Mouse (Mus musculus) lung, postnatal 0 days (tissue): ENCODE measurements around the gene Matk.
A peak's percentile ranks its signal among the peaks of the same experiment; 100 is the strongest.

Experiments
- CTCF ChIP-seq: IDR thresholded peaks from 2 replicates; pipeline ENCODE4 v1.5.1; 2016; ENCODE audit warnings: antibody characterized with exemption, mild to moderate bottlenecking
- EP300 ChIP-seq: IDR thresholded peaks from 2 replicates; pipeline ENCODE4 v1.6.1; 2016; ENCODE audit warnings: antibody characterized with exemption, mild to moderate bottlenecking, control low read depth

GRCm38 (mm10) chr10:81302781-81303218 is 50.1 kb downstream of the Matk start:
- no peak for TF ChIP-seq CTCF
- TF ChIP-seq EP300: peak; percentile 33; the same call in 1 of the 2 replicates
